Mouse (Mus musculus): ENCODE measurements at regions not wholly inside any gene's neighbourhood (a gene's known extent, or its start where the extent isn't known, plus 50 kb on each side); places are given as distances from the start of the nearest gene placed in this dataset.

DNA sequence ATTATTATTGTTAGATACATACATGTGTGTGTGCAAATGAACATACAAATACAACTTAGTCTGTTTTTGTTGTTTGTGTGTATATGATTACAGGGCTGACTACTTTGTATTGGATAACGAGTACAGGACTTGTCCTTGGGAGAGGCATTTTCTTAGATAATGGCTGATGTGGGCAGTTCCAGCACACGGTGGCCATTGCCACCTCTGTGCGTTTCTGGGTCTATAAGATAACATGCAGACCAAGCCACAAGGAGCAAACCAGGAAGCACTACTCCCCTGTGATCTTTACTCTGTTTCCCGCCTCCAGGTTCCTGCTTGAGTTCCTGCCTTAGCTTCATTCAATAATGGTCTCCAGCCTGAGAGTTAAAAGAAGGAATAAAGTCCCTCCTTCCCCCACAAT is 77.3 kb upstream of the Mbnl1 start:
- Histone ChIP-seq H3K27ac (ENCODE audit: control insufficient read depth, low read depth, low read length) (peak overlapping the region; percentile 84), H3K9ac (ENCODE audit: control insufficient read depth, low read depth, low read length, poor library complexity, severe bottlenecking) (peak overlapping the region; percentile 15; the same call in 1 of the 2 replicates), H3K27me3 (ENCODE audit: control insufficient read depth in 1 of 2, insufficient read depth in 2 of 2, low read length in 2 of 2) (no peaks in the 10 kb centered on the region), H3K79me2 (ENCODE audit: control insufficient read depth, insufficient read depth, low read length, poor library complexity) (no peaks in the 10 kb centered on the region), H3K4me3 (ENCODE audit: control insufficient read depth in 1 of 2, insufficient read depth in 1 of 2, low read depth in 2 of 2, low read length in 2 of 2) (no peak overlapping the region), H3K36me3 (ENCODE audit: control insufficient read depth in 1 of 2, insufficient read depth in 2 of 2, low read length in 2 of 2) (peaks cover 0 to 21% of the 10 kb centered on the region in 2 experiments; a peak in 2 of 4 replicates), H3K9me3 (replicated peaks; ENCODE audit: insufficient read depth, low read length) (no peaks in the 10 kb centered on the region), H3K4me1 (ENCODE audit: control insufficient read depth in 1 of 2, insufficient read depth in 2 of 2, low read length in 2 of 2) (peaks cover 14 to 15% of the 10 kb centered on the region in 2 experiments)
- TF ChIP-seq ETS1 (IDR thresholded peaks at IDR 0.05; ENCODE audit: low read depth, low read length) (peak; percentile 44; the same call in 1 of the 2 replicates), KAT2A (conservative IDR thresholded peaks at IDR 0.05; ENCODE audit: low read depth, low read length) (no peak), NELFE (IDR thresholded peaks at IDR 0.05; ENCODE audit: low read depth, low read length) (no peak), TAL1 (IDR thresholded peaks at IDR 0.05; ENCODE audit: low read length) (peak; percentile 90), ELF1 (IDR thresholded peaks at IDR 0.05; ENCODE audit: low read depth, low read length) (peak; percentile 79), TBP (IDR thresholded peaks at IDR 0.05; ENCODE audit: low read depth, low read length) (0 out of 2 replicates have a peak, but pooled peaks have one; percentile 17), TCF12 (IDR thresholded peaks at IDR 0.05; ENCODE audit: low read depth, low read length) (peak; percentile 86), EP300 (IDR thresholded peaks at IDR 0.05; ENCODE audit: low read depth in 1 of 2, low read length in 2 of 2) (peak; percentile 90 to 91), GATA1 (IDR thresholded peaks at IDR 0.05; ENCODE audit: low read depth, low read length) (peak; percentile 86), E2F4 (IDR thresholded peaks at IDR 0.05; ENCODE audit: borderline replicate concordance, low read depth, low read length) (peak; percentile 89)
- peak; percentile 84 for DNase-seq (ENCODE audit: low read depth, low spot score)

DNA sequence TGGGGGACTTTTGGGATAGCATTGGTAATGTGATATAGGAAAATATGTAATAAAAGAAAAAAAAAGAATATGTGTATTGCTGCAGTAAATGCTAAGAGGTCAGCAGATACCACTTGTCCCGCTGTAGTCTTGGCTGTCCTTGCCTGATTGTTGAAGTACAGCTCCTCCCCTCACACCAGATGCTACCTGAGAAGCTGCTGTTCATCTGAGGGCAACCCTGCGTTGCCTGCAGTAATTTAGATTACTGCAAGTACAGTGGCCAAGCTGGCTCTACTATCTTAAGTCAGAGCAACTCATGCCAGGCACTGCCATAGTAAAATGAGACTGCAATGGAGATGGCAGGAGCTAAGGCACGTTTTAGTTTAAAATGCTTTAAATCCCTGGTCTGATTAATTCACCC is 75.7 kb upstream of the Mbnl1 start:
- TF ChIP-seq ZMIZ1 (IDR thresholded peaks at IDR 0.05; ENCODE audit: low read depth, low read length) (no peak), HCFC1 (IDR thresholded peaks at IDR 0.05; ENCODE audit: low read depth, low read length) (no peak), CTCF (IDR thresholded peaks at IDR 0.05 in 2 of 3, conservative IDR thresholded peaks at IDR 0.05 in 1 of 3; ENCODE audit: control insufficient read depth in 1 of 3, insufficient read depth in 1 of 3, low read depth in 2 of 3, low read length in 3 of 3, poor library complexity in 1 of 3, severe bottlenecking in 1 of 3) (no peak), E2F4 (IDR thresholded peaks at IDR 0.05; ENCODE audit: borderline replicate concordance, low read depth, low read length) (no peak), ETS1 (IDR thresholded peaks at IDR 0.05; ENCODE audit: low read depth, low read length) (no peak), CHD1 (IDR thresholded peaks at IDR 0.05; ENCODE audit: low read depth, low read length) (no peak), POLR2AphosphoS5 (IDR thresholded peaks at IDR 0.05; ENCODE audit: borderline replicate concordance, low read depth, low read length) (no peak), JUND (IDR thresholded peaks at IDR 0.05; ENCODE audit: low read depth, low read length) (no peak), ZKSCAN1 (IDR thresholded peaks at IDR 0.05; ENCODE audit: low read depth, low read length) (no peak), TBP (IDR thresholded peaks at IDR 0.05; ENCODE audit: low read depth, low read length) (no peak), MAZ (IDR thresholded peaks at IDR 0.05; ENCODE audit: low read depth, low read length) (no peak), EP300 (IDR thresholded peaks at IDR 0.05; ENCODE audit: low read depth in 1 of 2, low read length in 2 of 2) (no peak), SIN3A (IDR thresholded peaks at IDR 0.05; ENCODE audit: low read length) (no peak), GATA1 (IDR thresholded peaks at IDR 0.05; ENCODE audit: low read depth, low read length) (no peak)
- Histone ChIP-seq H3K27ac (ENCODE audit: control insufficient read depth, low read depth, low read length) (no peak overlapping the region), H3K79me2 (ENCODE audit: control insufficient read depth, insufficient read depth, low read length, poor library complexity) (no peaks in the 10 kb centered on the region), H3K4me3 (ENCODE audit: control insufficient read depth in 1 of 2, insufficient read depth in 1 of 2, low read depth in 2 of 2, low read length in 2 of 2) (no peak overlapping the region), H3K9me3 (replicated peaks; ENCODE audit: insufficient read depth, low read length) (no peaks in the 10 kb centered on the region), H3K4me1 (ENCODE audit: control insufficient read depth in 1 of 2, insufficient read depth in 2 of 2, low read length in 2 of 2) (peaks cover 11 to 14% of the 10 kb centered on the region in 2 experiments), H3K36me3 (ENCODE audit: control insufficient read depth in 1 of 2, insufficient read depth in 2 of 2, low read length in 2 of 2) (peaks cover 0 to 21% of the 10 kb centered on the region in 2 experiments; a peak in 2 of 4 replicates), H3K9ac (ENCODE audit: control insufficient read depth, low read depth, low read length, poor library complexity, severe bottlenecking) (no peak overlapping the region), H3K27me3 (ENCODE audit: control insufficient read depth in 1 of 2, insufficient read depth in 2 of 2, low read length in 2 of 2) (no peaks in the 10 kb centered on the region)
- no peak for DNase-seq (ENCODE audit: low read depth, low spot score)
